Mouse (Mus musculus): ENCODE measurements around the gene Atp8a2.

- TF ChIP-seq CTCF (IDR thresholded peaks at IDR 0.05; ENCODE audit: low read depth) (no peak), EP300 (IDR thresholded peaks at IDR 0.05; ENCODE audit: low read depth) (no peak)
Measured at GRCm38 (mm10) chr14:59701492-59701891, 495.5 kb downstream of the Atp8a2 start.

All from heart, postnatal 0 days (tissue).